Mouse (Mus musculus) activated CD4-positive, CD25-positive, alpha-beta regulatory T cell, adult 4 months (primary cell): ENCODE data around the gene Ndufaf7. TPM values are rescaled to one million over a fixed set of nuclear protein-coding genes. Genes with fewer than 3 reads are reported as not detected.

ENCODE experiments used
- ATAC-seq: one replicate; pipeline ENCODE4 v1.8.0; 2017
- polyA plus RNA-seq, 2 experiments: library from polyadenylated mRNA; unstranded; fragments of 100-300 nt; shearing (Covaris generic); gene quantifications; one replicate each; pipeline ENCODE4 v1.2.1; 2017

Ndufaf7 gene
- polyA plus RNA-seq, 2 experiments from 2014 or later, result 58.3 to 60.6 TPM

DNA sequence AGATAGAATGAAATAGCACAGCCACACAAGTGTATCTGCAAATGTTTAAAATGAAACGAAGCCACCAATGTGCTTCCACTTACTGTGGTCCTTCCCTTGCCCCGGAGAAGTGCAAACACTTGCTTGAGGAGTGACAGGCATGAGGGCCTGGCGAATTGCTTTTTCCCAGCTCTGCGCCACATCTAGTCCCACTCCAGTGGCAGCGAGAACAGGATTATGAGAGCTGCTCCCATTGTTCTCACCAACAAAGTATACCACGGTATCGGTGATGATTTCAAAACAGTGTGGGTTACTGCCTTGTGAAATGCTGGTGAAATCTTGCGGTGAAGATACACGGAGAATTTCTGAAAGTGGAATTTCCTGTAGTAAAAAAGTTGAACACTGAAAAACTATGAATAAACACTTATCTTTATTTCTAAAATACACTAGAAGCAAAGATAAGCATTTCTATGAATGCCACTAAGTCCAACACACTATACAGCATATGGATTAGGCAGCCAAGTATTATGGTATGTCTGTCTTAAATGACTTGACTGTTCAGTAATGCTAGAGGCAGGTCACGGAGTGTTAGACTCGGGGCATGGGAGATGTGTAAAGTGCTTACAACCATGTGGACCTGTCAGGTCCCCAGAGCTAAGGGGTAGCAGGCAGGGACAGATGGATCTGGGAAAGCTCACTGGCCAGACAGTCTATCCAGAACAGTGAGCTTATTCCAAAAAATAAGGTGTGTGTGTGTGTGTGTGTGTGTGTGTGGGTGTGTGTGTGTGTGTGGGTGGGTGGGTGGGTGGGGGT is 29.4 kb downstream of the Ndufaf7 start:
- no peak for ATAC-seq

DNA sequence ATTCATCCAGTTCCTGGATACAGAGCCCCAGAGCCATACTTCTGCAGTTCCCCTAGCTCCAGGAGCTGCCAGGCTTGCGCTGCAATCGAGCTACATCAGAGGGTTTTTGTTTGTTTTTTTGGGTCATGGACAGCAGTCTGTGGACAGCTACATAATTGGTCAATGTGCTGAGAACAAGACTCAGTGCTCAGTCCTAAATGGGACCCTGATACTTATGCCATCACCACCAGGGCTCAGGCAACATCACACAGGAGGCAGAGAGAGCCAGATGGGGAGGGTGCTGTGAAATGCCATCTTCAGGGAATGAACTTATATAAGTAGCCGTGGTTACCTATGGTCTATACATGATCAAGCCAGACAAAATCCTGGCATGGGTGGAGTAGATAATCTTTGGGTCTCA is 31.6 kb downstream of the Ndufaf7 start:
- no peak for ATAC-seq

DNA sequence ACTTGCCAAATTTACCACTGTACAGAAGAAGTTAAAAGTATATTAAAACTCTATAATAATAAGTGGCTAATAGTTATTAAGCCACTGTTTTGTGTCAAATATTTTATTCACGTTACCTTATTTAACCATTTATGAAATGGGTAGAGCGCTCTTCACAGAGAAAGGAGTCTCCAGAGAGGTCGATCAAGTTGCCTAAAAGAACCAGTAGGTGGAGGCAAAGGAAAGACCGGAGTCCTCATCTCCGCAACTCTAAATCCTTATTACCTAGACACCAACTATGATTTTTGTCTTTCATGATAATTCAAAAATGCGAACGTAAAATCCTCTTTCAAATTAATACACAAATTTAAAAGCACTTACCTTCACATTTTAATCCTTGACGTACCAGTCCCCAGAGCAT is 46.2 kb downstream of the Ndufaf7 start:
- ATAC-seq, result no peak

DNA sequence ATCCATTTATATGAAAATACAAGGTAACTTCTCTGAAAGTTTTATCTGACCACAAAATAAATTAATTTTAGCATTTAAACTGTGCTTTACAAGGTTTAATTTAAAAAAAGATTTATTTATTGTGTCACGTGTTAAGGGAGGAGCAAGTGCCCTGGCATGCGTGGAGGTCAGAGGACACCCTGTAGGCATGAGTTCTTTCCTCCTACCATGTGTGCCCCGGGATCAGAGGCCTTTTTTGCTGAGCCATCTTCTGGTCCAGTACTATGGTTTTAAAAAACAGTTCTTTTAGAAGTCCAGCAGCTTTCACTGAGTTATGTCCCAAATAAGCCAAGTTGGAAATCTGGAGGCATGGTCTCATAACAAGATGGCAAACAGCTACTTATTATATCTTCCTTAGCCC is 46.8 kb downstream of the Ndufaf7 start:
- ATAC-seq, result no peak

GRCm38 (mm10) chr17:78989015-78989414 is 52.1 kb downstream of the Ndufaf7 start:
- ATAC-seq, result no peak

GRCm38 (mm10) chr17:78991549-78991948 is 54.6 kb downstream of the Ndufaf7 start:
- ATAC-seq, result no peak

- ATAC-seq, result no peak
These were observed 55.5 kb downstream of the Ndufaf7 start for GRCm38 (mm10) chr17:78992303-78993027.

DNA sequence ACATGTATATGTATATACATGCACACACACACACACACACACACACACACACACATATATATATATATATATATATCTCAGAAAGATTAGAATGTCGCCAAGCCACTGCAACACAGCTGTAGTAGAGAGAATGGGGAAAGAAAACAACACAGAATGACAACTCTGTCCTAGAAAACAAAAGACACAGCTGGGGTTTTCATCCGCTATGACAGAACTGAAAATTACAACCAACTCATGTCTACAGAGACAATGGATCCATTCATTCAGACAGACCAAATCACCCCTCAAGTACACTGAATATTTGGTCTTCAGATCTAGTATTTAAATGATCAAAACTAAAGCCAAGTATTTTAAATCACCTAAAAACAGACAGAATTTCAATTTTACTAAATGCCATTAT is 56.7 kb downstream of the Ndufaf7 start:
- ATAC-seq, result no peak

DNA sequence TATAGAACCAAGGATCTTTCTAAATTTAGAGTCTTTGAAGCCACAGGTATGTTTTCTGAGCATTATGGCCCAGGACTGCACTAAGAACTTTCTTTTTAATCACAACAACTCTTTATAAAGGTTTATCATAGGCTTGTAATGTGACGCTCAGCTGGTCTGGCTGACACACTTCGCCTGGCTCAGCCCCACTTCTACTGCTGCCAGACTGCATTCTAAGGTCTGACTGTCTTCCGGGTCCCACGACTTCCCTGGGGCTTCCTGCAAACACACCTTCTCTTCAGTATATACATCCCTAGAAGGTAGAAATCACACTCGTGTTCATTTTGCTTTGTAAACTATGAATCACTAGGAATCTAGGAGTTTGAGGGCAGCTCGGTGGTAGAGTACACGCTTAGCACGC is 57.4 kb downstream of the Ndufaf7 start:
- no peak for ATAC-seq

GRCm38 (mm10) chr17:78994931-78995820 is 58.2 kb downstream of the Ndufaf7 start:
- ATAC-seq, result no peak

Other genes starting within 250 kb of the Ndufaf7 start
- gene Strn, start 199.9 kb upstream of the Ndufaf7 start, polyA plus RNA-seq, result 1 to 10 TPM; 8.3 to 8.8 TPM
- gene Heatr5b, start 101.8 kb upstream of the Ndufaf7 start, polyA plus RNA-seq, result 1 to 10 TPM; 8.7 to 10.0 TPM
- gene Gpatch11, start 101.6 kb upstream of the Ndufaf7 start, polyA plus RNA-seq, result 100 to 1,000 TPM in 1 of 2 experiments, 10 to 100 TPM in 1; 77.1 to 109 TPM
- 10 to 100 TPM; 23.5 to 37.7 TPM for gene Eif2ak2, start 54.6 kb upstream of the Ndufaf7 start, polyA plus RNA-seq
- gene Sult6b1, start 30.1 kb upstream of the Ndufaf7 start, polyA plus RNA-seq, result 1 to 10 TPM in 1 of 2 experiments, under 1 TPM in 1; 0.68 to 1.4 TPM
- 10 to 100 TPM; 82.0 to 84.0 TPM for gene Cebpzos, start 20.6 kb upstream of the Ndufaf7 start, polyA plus RNA-seq
- 10 to 100 TPM; 49.7 to 74.8 TPM for gene Cebpz, start 70 bp upstream of the Ndufaf7 start, polyA plus RNA-seq
- 1 to 10 TPM; 5.7 to 8.2 TPM for gene Prkd3, start 83.7 kb downstream of the Ndufaf7 start, polyA plus RNA-seq
- gene Qpct, start 114.8 kb downstream of the Ndufaf7 start, polyA plus RNA-seq, result 1 to 10 TPM; 2.1 to 3.7 TPM